ENCODE assay signal across 24 mouse cellular contexts in the genomic region with DNA sequence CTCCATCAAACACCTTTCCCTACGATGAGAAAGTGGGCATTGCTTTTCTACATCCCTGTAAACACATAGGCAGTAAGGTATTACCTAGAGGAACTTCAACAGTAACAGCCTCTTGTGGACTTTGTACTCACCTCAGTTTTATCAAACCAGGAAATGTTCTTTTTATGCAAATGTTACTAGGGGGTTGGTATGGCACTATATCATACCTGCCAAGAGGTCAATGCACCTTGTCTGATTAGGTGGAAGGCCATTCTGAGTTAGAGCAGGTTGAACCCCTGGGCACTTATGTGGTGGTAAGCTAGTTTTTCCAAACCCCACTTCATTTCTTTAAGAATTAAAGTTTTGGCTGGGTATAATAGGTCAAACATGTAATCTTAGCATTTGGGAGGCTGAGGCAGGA. TPM values are rescaled to one million over a fixed set of nuclear protein-coding genes. Genes with fewer than 3 reads are reported as not detected.
"Had no signal": no experiment of that assay in that cellular context is flagged by ENCODE, and none has a peak within 500 bp of the region (broad histone marks: within the 10 kb centered on the region; RNA-seq: fewer than 3 reads in every experiment).

No protein-coding gene starts in this region.

- H3K27ac ChIP-seq: kidney, embryonic 15.5 days; limb, embryonic 12.5 days; limb, embryonic 15.5 days; liver, embryonic 14.5 days; macrophage; midbrain, embryonic 12.5 days; midbrain, embryonic 15.5 days; neural tube, embryonic 12.5 days; neural tube, embryonic 15.5 days had no signal

- H3K4me3 ChIP-seq: kidney, embryonic 15.5 days; limb, embryonic 12.5 days; limb, embryonic 15.5 days; midbrain, embryonic 12.5 days; midbrain, embryonic 15.5 days; neural tube, embryonic 12.5 days; neural tube, embryonic 15.5 days had no signal

- H3K27me3 ChIP-seq: kidney, embryonic 15.5 days; limb, embryonic 12.5 days; limb, embryonic 15.5 days; midbrain, embryonic 12.5 days; midbrain, embryonic 15.5 days; neural tube, embryonic 12.5 days; neural tube, embryonic 15.5 days had no signal

- H3K4me2 ChIP-seq: kidney, embryonic 15.5 days; limb, embryonic 12.5 days; limb, embryonic 15.5 days; liver, embryonic 11.5 days; lung, embryonic 14.5 days; midbrain, embryonic 12.5 days; midbrain, embryonic 15.5 days; neural tube, embryonic 12.5 days; neural tube, embryonic 15.5 days had no signal

- DNase-seq: kidney, adult 8-10 months; kidney, postnatal 10 days; kidney, postnatal 36 days; left cerebral cortex, postnatal 4 days; liver, postnatal 0 days; lung, embryonic 14.5 days; right cerebral cortex, adult 18-20 months; right cerebral cortex, postnatal 14 days; right cerebral cortex, postnatal 4 days; spleen, adult 18-20 months; thymus, adult 18-20 months; thymus, postnatal 36 days had no signal

- H3K9me3 ChIP-seq: kidney, embryonic 15.5 days; limb, embryonic 12.5 days; limb, embryonic 15.5 days; midbrain, embryonic 12.5 days; midbrain, embryonic 15.5 days; neural tube, embryonic 12.5 days; neural tube, embryonic 15.5 days had no signal

- H3K9ac ChIP-seq: kidney, embryonic 15.5 days; limb, embryonic 12.5 days; limb, embryonic 15.5 days; liver, embryonic 14.5 days; liver, postnatal 0 days; lung, embryonic 14.5 days; midbrain, embryonic 12.5 days; midbrain, embryonic 15.5 days; neural tube, embryonic 12.5 days; neural tube, embryonic 15.5 days had no signal

- ATAC-seq: liver, postnatal 0 days; lung, postnatal 0 days; midbrain, embryonic 15.5 days had no signal

RNA-seq across cellular contexts. Expression of a gene that starts 29.9 kb away (rescaled TPM):
- polyA plus RNA-seq: lung, embryonic 14.5 days; midbrain, embryonic 15.5 days; testis, adult 2 months had no signal
